ENCODE assay signal across 28 mouse cellular contexts in genomic region chr14:121116696-121117095, GRCm38 (mm10).
DNase-seq lines count a peak whose midpoint lies in the region; ATAC-seq lines count a peak whose summit lies in the region.
"Had no signal": no experiment of that assay in that cellular context is flagged by ENCODE, and none has a peak within 500 bp of the region (broad histone marks: within the 10 kb centered on the region; RNA-seq: fewer than 3 reads in every experiment).

No protein-coding gene starts in this region.

- no peak overlapping the region for H3K4me3 ChIP-seq in lung, embryonic 16.5 days (ENCODE audit: low read length)
- H3K4me3 ChIP-seq in midbrain, embryonic 16.5 days (ENCODE audit: low read depth, low read length): no peak overlapping the region
- H3K4me3 ChIP-seq: embryonic facial prominence, embryonic 13.5 days; forebrain, embryonic 10.5 days; forebrain, embryonic 15.5 days; heart, embryonic 12.5 days; limb, embryonic 12.5 days; liver, embryonic 15.5 days; midbrain, embryonic 13.5 days had no signal

- H3K9ac ChIP-seq in lung, embryonic 16.5 days (ENCODE audit: low read length): no peak overlapping the region
- H3K9ac ChIP-seq in midbrain, embryonic 16.5 days (ENCODE audit: low read depth, low read length): no peak overlapping the region
- H3K9ac ChIP-seq: embryonic facial prominence, embryonic 13.5 days; forebrain, embryonic 15.5 days; heart, embryonic 12.5 days; hindbrain, embryonic 14.5 days; limb, embryonic 12.5 days; liver, embryonic 15.5 days; lung, embryonic 14.5 days; midbrain, embryonic 13.5 days had no signal

- no peak overlapping the region for H3K4me2 ChIP-seq in lung, embryonic 16.5 days (ENCODE audit: low read depth, low read length)
- no peak overlapping the region for H3K4me2 ChIP-seq in midbrain, embryonic 16.5 days (ENCODE audit: low read length)
- H3K4me2 ChIP-seq: embryonic facial prominence, embryonic 13.5 days; forebrain, embryonic 15.5 days; heart, embryonic 12.5 days; hindbrain, embryonic 14.5 days; limb, embryonic 12.5 days; liver, embryonic 15.5 days; lung, embryonic 14.5 days; midbrain, embryonic 13.5 days had no signal

- DNase-seq in lung, postnatal 25 days (ENCODE audit: low spot score): no peak
- peak; percentile 86 for DNase-seq in kidney, adult 9 months
- DNase-seq in kidney, postnatal 10 days: peak; percentile 47
- DNase-seq in ovary, postnatal 14 days (ENCODE audit: low spot score): no peak
- no peak for DNase-seq in heart, adult 9 months (ENCODE audit: low spot score in 2 of 2)
- DNase-seq: adrenal gland, postnatal 10 days; cerebellum, adult 11 months; cerebellum, adult 9-11 months; embryo, embryonic 11 days; gastrocnemius, postnatal 36 days; heart, adult 18-20 months; heart, postnatal 4 days; lung, embryonic 14.5 days; retina, postnatal 1 day; right cerebral cortex, postnatal 14 days; thymus, postnatal 25 days had no signal

- H3K27ac ChIP-seq in lung, embryonic 16.5 days (ENCODE audit: low read length): no peak overlapping the region
- no peak overlapping the region for H3K27ac ChIP-seq in midbrain, embryonic 16.5 days (ENCODE audit: low read length)
- H3K27ac ChIP-seq: embryonic facial prominence, embryonic 13.5 days; forebrain, embryonic 10.5 days; forebrain, embryonic 15.5 days; hindbrain, embryonic 14.5 days; limb, embryonic 12.5 days; liver, embryonic 15.5 days; macrophage; midbrain, embryonic 13.5 days had no signal

- ATAC-seq in lung, embryonic 16.5 days (ENCODE audit: low read depth): peak; percentile 43
- ATAC-seq in midbrain, embryonic 16.5 days: no peak
- ATAC-seq: forebrain, embryonic 15.5 days; midbrain, embryonic 13.5 days had no signal

- no peaks in the 10 kb centered on the region for H3K27me3 ChIP-seq in lung, embryonic 16.5 days (ENCODE audit: control insufficient read depth, insufficient read depth, low read depth, low read length)
- H3K27me3 ChIP-seq in midbrain, embryonic 16.5 days (ENCODE audit: control insufficient read depth, insufficient read depth, low read depth, low read length): no peaks in the 10 kb centered on the region
- H3K27me3 ChIP-seq: embryonic facial prominence, embryonic 13.5 days; forebrain, embryonic 15.5 days; heart, embryonic 12.5 days; limb, embryonic 12.5 days; liver, embryonic 15.5 days; midbrain, embryonic 13.5 days had no signal

- peaks cover 2% of the 10 kb centered on the region; the same call in 1 of the 2 replicates for H3K36me3 ChIP-seq in lung, embryonic 16.5 days (ENCODE audit: control insufficient read depth, insufficient read depth, low read length)
- no peaks in the 10 kb centered on the region for H3K36me3 ChIP-seq in midbrain, embryonic 16.5 days (ENCODE audit: control insufficient read depth, insufficient read depth, low read length)
- H3K36me3 ChIP-seq: forebrain, embryonic 15.5 days; G1E; liver, embryonic 15.5 days had no signal

- WGBS in lung, embryonic 16.5 days: 52% methylated on average over 4 of the region's 4 CpGs
- 89% methylated on average over 4 of the region's 4 CpGs for WGBS in midbrain, embryonic 16.5 days

- no peaks in the 10 kb centered on the region for H3K9me3 ChIP-seq in lung, embryonic 16.5 days (ENCODE audit: control insufficient read depth, low read length)
- H3K9me3 ChIP-seq in midbrain, embryonic 16.5 days (replicated peaks; ENCODE audit: control insufficient read depth, low read length, poor library complexity, severe bottlenecking): no peaks in the 10 kb centered on the region
- H3K9me3 ChIP-seq: embryonic facial prominence, embryonic 13.5 days; forebrain, embryonic 10.5 days; forebrain, embryonic 15.5 days; heart, embryonic 12.5 days; limb, embryonic 12.5 days; liver, embryonic 15.5 days; midbrain, embryonic 13.5 days had no signal

- peaks cover 9% of the 10 kb centered on the region; the same call in 1 of the 2 replicates for H3K4me1 ChIP-seq in lung, embryonic 16.5 days (replicated peaks; ENCODE audit: control insufficient read depth, insufficient read depth, low read length)
- no peaks in the 10 kb centered on the region for H3K4me1 ChIP-seq in midbrain, embryonic 16.5 days (ENCODE audit: control insufficient read depth, insufficient read depth, low read length)
- H3K4me1 ChIP-seq: forebrain, embryonic 15.5 days; midbrain, embryonic 13.5 days had no signal

Comparison
In these comparisons a context has a peak if more than half of its experiments do, and no peak if none do; other contexts are left out.
1. DNase-seq: peak in kidney, adult 9 months (single experiment) and kidney, postnatal 10 days (single experiment); none in lung, postnatal 25 days (single experiment), ovary, postnatal 14 days (single experiment) and heart, adult 9 months (0 of 2).